Mouse (Mus musculus): ENCODE measurements around the gene Clic4. TPM values are rescaled to one million over a fixed set of nuclear protein-coding genes. Genes with fewer than 3 reads are reported as not detected.
A peak's percentile ranks its signal among the peaks of the same experiment; 100 is the strongest.

The Clic4 gene
- polyA plus RNA-seq, 1 experiment from 2014 or later: 147 TPM

DNA sequence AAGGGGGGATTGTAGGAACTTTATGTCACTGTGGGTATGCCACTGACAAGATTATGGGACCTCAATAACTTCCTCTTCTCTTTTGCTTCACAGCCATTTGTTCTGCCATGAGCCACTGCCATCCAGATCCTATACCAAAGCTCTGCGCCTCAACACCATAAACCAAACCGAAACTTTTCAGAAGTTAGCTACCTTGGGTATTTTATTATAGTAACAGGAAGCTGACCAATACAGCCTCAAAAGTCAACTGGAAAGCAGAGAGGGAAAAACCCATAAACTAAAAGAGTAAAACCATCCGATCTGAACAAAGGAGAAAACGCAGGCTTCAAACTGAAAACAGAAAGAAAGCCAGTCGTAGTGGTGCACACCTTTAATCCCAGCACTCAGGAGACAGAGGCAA, 30.2 kb downstream of the Clic4 start:
- Histone ChIP-seq H3K4me3 (replicated peaks; ENCODE audit: low read depth, low read length) (no peak overlapping the region), H3K4me2 (ENCODE audit: low read length) (no peak overlapping the region), H3K36me3 (ENCODE audit: insufficient read depth, low read length) (peaks cover 6% of the 10 kb centered on the region; the same call in 1 of the 2 replicates), H3K27ac (peak overlapping the region; percentile 82), H3K9ac (ENCODE audit: low read depth, low read length) (no peak overlapping the region), H3K9me3 (replicated peaks; ENCODE audit: low read length) (no peaks in the 10 kb centered on the region), H3K4me1 (replicated peaks; ENCODE audit: insufficient read depth, low read length) (peaks cover 35% of the 10 kb centered on the region), H3K27me3 (ENCODE audit: insufficient read depth, low read length) (no peaks in the 10 kb centered on the region)
- 80% methylated on average over 5 of the region's 5 CpGs for WGBS
- ATAC-seq (replicated peaks; ENCODE audit: low FRiP score, low read depth): no peak
- no peak for TF ChIP-seq CTCF (IDR thresholded peaks at IDR 0.05; ENCODE audit: low read depth)
- DNase-seq (ENCODE audit: low spot score): no peak

DNA sequence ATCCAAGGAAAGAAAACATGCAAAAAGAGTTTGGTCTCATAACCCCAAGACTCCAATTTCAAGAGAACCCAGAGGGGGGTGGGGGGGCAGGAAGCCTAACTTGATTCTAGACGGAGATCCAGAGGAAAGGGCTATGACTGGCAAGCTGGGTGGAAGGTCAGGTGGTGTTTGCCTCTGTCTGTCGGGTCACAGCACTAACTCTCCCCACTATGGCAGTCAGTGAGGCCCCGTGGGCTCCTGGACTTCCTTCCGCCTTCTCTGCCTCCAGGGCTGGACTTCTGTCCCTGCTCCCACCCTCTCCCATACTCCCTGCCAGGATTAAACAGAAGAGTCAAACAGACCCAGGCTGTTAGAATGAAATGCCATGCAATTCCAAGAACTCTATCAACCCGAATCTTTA, 30.9 kb downstream of the Clic4 start:
- Histone ChIP-seq H3K27me3 (ENCODE audit: insufficient read depth, low read length) (no peaks in the 10 kb centered on the region), H3K4me3 (replicated peaks; ENCODE audit: low read depth, low read length) (no peak overlapping the region), H3K4me2 (ENCODE audit: low read length) (0 out of 2 replicates have a peak overlapping the region, but pooled peaks have one; percentile 7), H3K4me1 (replicated peaks; ENCODE audit: insufficient read depth, low read length) (peaks cover 32% of the 10 kb centered on the region), H3K36me3 (ENCODE audit: insufficient read depth, low read length) (peaks cover 6% of the 10 kb centered on the region; the same call in 1 of the 2 replicates), H3K9me3 (replicated peaks; ENCODE audit: low read length) (no peaks in the 10 kb centered on the region), H3K27ac (peak overlapping the region; percentile 82), H3K9ac (ENCODE audit: low read depth, low read length) (peak overlapping the region; percentile 35; the same call in 1 of the 2 replicates)
- DNase-seq (ENCODE audit: low spot score) (peak; percentile 32), ATAC-seq (replicated peaks; ENCODE audit: low FRiP score, low read depth) (no peak)
- WGBS: 23% methylated on average over 5 of the region's 5 CpGs
- TF ChIP-seq CTCF (IDR thresholded peaks at IDR 0.05; ENCODE audit: low read depth): no peak

DNA sequence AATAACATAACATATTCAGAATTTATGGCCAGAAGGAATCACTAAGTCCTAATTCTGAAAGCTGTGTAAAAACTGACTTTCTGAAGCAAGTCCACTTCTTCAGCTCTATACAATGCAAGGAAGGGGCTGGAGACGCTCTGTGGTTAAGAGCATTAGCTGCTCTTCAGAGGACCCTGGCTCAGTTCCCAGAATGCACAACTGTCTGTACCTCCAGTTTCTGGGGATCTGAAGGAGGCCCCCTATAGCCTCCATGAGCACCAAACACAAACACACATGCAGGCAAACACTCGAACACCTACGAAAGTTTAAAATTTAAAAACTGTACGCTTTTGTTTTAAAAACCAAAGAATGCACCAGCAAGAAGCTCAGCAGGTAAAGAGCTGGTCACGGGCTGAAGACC, 31.5 kb downstream of the Clic4 start:
- H3K36me3 ChIP-seq (ENCODE audit: insufficient read depth, low read length): peaks cover 6% of the 10 kb centered on the region; the same call in 1 of the 2 replicates
- H3K4me3 ChIP-seq (replicated peaks; ENCODE audit: low read depth, low read length): no peak overlapping the region
- TF ChIP-seq CTCF (IDR thresholded peaks at IDR 0.05; ENCODE audit: low read depth): no peak
- peaks cover 28% of the 10 kb centered on the region for H3K4me1 ChIP-seq (replicated peaks; ENCODE audit: insufficient read depth, low read length)
- no peak overlapping the region for H3K4me2 ChIP-seq (ENCODE audit: low read length)
- H3K9ac ChIP-seq (ENCODE audit: low read depth, low read length): no peak overlapping the region
- DNase-seq (ENCODE audit: low spot score) (peak; percentile 52), ATAC-seq (replicated peaks; ENCODE audit: low FRiP score, low read depth) (no peak)
- H3K9me3 ChIP-seq (replicated peaks; ENCODE audit: low read length): no peaks in the 10 kb centered on the region
- H3K27me3 ChIP-seq (ENCODE audit: insufficient read depth, low read length): no peaks in the 10 kb centered on the region
- peak overlapping the region; percentile 82 for H3K27ac ChIP-seq
- WGBS: 57% methylated on average over 5 of the region's 5 CpGs

DNA sequence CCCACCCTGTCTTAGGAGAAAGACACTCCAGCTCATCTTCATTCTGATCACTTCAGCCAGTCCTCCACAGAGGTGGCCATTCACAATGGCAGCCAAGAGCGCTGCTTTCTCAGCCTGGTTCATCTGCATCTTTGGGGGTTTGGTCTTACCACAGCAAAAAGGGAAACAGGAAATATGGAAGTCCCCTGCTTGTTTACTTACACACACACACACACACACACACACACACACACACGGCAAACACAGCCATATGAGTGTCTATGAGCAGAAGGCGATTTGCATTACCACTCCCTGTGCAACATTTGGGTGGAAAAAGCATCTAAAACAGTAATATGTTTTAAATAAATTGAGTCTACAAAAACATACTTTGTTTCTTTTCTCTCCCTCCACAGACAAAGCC, 32.3 kb downstream of the Clic4 start:
- Histone ChIP-seq H3K36me3 (ENCODE audit: insufficient read depth, low read length) (peaks cover 6% of the 10 kb centered on the region; the same call in 1 of the 2 replicates), H3K4me1 (replicated peaks; ENCODE audit: insufficient read depth, low read length) (peaks cover 27% of the 10 kb centered on the region), H3K4me3 (replicated peaks; ENCODE audit: low read depth, low read length) (no peak overlapping the region), H3K27me3 (ENCODE audit: insufficient read depth, low read length) (no peaks in the 10 kb centered on the region), H3K9me3 (replicated peaks; ENCODE audit: low read length) (no peaks in the 10 kb centered on the region), H3K27ac (peak overlapping the region; percentile 82), H3K9ac (ENCODE audit: low read depth, low read length) (no peak overlapping the region), H3K4me2 (ENCODE audit: low read length) (no peak overlapping the region)
- 65% methylated on average over 3 of the region's 3 CpGs for WGBS
- ATAC-seq (replicated peaks; ENCODE audit: low FRiP score, low read depth) (no peak), DNase-seq (ENCODE audit: low spot score) (no peak)
- TF ChIP-seq CTCF (IDR thresholded peaks at IDR 0.05; ENCODE audit: low read depth): no peak

DNA sequence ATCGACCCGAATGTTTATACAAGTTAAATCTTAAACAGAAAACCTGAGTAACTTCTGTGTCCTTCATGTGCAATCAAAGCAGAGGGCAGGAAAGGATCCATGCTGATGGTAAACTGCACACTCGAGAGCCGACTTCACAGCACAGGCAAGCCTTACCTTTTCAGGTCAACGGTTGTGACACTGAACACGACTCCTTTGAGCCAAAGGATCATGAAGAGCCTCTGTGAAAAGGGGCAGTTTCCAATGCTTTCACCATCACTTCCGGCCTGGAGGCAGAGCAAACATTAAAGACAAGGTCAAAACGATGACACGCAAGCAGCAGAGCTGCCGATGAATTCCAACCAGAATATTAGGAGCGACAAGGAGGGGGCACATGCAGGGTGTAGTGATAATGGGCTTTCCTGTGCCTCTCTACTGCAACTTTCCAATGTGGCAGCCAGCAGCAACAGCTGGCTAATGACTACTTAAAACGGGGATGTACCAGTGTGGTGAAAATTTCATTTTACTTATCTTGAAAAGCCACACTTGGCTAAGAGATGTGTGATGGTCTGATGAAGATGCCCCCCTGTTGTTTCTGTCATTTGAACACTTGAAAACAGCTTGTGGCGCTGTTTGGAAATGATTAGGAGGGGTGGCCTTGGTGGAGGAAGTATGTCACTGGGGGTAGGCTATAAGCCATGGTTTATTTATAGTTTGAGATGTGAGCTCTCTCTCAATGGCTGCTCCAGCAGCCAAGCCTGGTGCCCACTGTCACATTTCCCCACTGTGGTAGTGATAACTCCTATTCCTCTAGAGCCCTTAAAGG, 33.7 kb downstream of the Clic4 start:
- no peak overlapping the region for H3K4me2 ChIP-seq (ENCODE audit: low read length)
- 55% methylated on average over 13 of the region's 13 CpGs for WGBS
- DNase-seq (ENCODE audit: low spot score) (no peak), ATAC-seq (replicated peaks; ENCODE audit: low FRiP score, low read depth) (no peak)
- no peaks in the 10 kb centered on the region for H3K27me3 ChIP-seq (ENCODE audit: insufficient read depth, low read length)
- no peak overlapping the region for H3K9ac ChIP-seq (ENCODE audit: low read depth, low read length)
- H3K9me3 ChIP-seq (replicated peaks; ENCODE audit: low read length): no peaks in the 10 kb centered on the region
- peaks cover 6% of the 10 kb centered on the region for H3K36me3 ChIP-seq (ENCODE audit: insufficient read depth, low read length)
- TF ChIP-seq CTCF (IDR thresholded peaks at IDR 0.05; ENCODE audit: low read depth): no peak
- no peak overlapping the region for H3K27ac ChIP-seq
- no peak overlapping the region for H3K4me3 ChIP-seq (replicated peaks; ENCODE audit: low read depth, low read length)
- peaks cover 27% of the 10 kb centered on the region for H3K4me1 ChIP-seq (replicated peaks; ENCODE audit: insufficient read depth, low read length)

DNA sequence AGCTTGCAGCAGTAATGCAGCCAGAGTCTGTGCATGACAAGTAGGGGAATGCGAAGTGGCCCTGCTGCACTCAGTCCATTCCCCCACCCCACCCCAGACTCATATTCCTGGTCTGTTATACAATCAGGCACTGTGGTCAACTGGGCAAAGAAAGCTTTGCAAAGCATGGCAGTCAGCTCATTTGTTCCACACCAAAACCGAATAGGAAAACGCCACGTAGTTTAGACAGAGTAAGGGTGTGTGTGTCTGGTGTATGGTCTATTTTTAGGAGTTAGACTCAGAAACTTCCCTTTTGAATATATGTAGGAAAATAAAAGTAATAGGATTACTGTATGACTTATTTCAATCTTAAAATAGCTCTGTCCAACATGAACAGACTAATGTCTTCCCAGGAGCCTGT, 36.0 kb downstream of the Clic4 start:
- no peak for TF ChIP-seq CTCF (IDR thresholded peaks at IDR 0.05; ENCODE audit: low read depth)
- Histone ChIP-seq H3K4me3 (replicated peaks; ENCODE audit: low read depth, low read length) (no peak overlapping the region), H3K4me1 (replicated peaks; ENCODE audit: insufficient read depth, low read length) (peaks cover 17% of the 10 kb centered on the region), H3K9me3 (replicated peaks; ENCODE audit: low read length) (no peaks in the 10 kb centered on the region), H3K27me3 (ENCODE audit: insufficient read depth, low read length) (no peaks in the 10 kb centered on the region), H3K27ac (no peak overlapping the region), H3K9ac (ENCODE audit: low read depth, low read length) (no peak overlapping the region), H3K4me2 (ENCODE audit: low read length) (no peak overlapping the region), H3K36me3 (ENCODE audit: insufficient read depth, low read length) (peaks cover 6% of the 10 kb centered on the region)
- WGBS: 80% methylated on average over 4 of the region's 4 CpGs
- no peak for ATAC-seq (replicated peaks; ENCODE audit: low FRiP score, low read depth)
- DNase-seq (ENCODE audit: low spot score): no peak

All from kidney, postnatal 0 days (tissue).